Mouse (Mus musculus) gonadal fat pad, adult 2 months (tissue): ENCODE results near the gene Cacng4. TPM values are rescaled to one million over a fixed set of nuclear protein-coding genes. Genes with fewer than 3 reads are reported as not detected.

Experiments used
- DNase-seq: peaks from one replicate; pipeline ENCODE4 v3.0.0-alpha.2; 2012; ENCODE audit warnings: low read depth
- polyA plus RNA-seq: library from polyadenylated mRNA; depleted of rRNA; stranded (reverse); fragments of >200 nt; gene quantifications from 2 replicates; pipeline ENCODE4 v1.2.3, GENCODE M21; 2012; rRNA removed

Gene Cacng4
- polyA plus RNA-seq, 1 experiment, result 1.3 TPM

- DNase-seq, result no peak
Observed at GRCm38 (mm10) chr11:107720264-107721021, 73.9 kb downstream of the Cacng4 start.

- DNase-seq, result no peak
Observed at GRCm38 (mm10) chr11:107716332-107716938, 77.9 kb downstream of the Cacng4 start, which contains the start of gene Cacng1. Gene Cacng1, minus strand, starts transcription at chr11:107716522.

DNA sequence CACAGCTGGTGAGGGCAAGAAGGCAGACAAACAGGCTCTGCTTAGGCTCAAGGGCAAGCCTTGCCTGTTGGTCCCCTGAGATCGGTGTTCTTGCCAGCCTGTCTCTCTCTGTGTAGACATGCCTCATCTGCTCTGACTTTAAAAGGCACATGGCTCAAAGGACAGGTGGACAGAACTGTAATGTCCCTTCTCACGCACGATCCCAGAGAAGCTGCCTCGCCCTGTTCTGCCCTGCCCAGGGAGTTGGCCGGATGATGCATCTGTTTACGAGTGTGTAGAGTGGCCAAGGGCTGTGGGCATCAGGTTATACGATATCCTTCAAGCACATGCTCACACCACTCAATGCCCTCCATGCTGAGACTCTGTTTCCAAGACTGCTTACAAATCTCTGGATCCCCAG lies 80.0 kb downstream of the Cacng4 start:
- peak; percentile 50 for DNase-seq

GRCm38 (mm10) chr11:107710379-107710778 lies 84.0 kb downstream of the Cacng4 start:
- no peak for DNase-seq

DNA sequence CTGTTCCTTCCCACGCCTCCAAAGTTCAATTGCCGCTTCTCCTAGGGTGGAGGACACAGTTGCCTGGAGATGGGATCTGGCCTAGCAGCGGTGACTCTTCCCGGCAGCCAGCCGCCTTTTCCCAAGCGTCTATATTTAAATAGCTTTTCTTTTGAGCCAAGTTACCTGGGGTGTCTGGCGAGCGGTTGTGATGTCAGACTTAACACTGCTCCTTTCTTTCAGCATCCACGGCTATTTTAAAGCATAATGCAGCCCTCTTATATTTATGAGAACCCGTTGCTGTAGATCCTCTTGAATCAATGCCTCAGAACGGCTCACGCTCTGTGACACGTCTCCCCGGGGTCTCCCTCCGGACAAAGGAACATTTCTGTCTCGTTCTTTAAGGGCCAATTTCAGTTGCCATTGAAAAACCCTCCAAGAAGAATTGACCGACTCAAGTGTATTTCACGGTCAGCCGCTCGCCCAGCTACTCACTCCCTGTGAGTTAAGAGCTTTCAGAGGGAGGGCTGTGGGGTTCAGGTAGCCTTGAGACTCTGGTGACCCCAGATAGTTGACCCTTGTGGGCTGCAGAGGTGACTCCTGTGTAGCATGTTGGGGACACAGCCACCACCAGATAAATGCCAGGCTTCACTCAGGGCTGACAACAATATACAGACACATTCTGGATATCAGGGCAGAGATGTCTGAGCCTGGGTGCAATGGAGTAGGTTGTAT lies 86.3 kb downstream of the Cacng4 start:
- DNase-seq, result no peak

DNA sequence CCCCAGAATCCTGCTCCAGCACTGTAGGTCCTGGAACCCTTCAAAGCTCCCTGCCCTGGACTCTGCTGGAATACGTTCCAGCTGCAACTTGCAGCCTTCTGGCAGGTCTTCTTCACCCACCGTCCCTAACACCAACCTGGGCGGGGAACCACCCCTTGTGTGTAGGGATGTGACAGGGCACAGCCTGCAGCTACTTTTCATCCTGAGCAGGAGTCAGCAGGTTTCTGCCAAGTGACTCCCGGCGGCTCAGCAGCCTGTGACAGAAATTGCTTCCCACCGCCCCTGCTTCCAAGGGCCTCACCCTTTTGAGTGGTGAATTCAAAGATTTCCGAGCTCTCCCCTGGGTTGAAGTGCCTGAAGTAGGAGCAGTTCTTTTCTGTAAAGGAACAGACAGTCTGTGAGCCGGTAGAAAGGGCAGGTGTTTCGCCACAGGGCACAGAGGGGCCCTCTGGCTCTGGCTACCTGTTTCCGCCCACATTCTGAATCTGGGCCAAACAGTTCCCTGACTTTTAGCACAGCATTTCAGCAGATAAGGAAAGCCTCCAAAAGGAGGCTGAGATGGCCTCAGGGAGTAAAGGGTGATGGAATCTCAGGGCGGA lies 88.8 kb downstream of the Cacng4 start:
- DNase-seq, result no peak

DNA sequence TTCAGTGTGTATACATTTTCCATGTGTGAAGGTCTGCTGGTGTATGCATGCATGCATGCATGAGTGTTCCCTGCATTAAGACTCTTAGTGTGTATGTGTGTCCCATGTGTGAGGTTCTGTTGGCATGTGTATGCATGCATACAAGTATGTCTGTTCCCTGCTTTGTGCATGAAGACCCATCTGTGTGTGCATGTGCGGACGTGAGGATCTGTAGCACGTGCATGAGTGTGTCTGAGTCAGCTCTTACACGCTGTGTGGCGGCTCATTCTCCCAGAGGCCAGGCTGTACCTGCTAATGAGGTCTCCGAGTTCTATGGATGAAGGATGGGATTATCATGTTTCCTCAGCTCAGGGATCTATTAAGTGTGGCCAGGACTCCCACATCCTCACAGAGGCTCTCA lies 89.3 kb downstream of the Cacng4 start:
- no peak for DNase-seq

DNA sequence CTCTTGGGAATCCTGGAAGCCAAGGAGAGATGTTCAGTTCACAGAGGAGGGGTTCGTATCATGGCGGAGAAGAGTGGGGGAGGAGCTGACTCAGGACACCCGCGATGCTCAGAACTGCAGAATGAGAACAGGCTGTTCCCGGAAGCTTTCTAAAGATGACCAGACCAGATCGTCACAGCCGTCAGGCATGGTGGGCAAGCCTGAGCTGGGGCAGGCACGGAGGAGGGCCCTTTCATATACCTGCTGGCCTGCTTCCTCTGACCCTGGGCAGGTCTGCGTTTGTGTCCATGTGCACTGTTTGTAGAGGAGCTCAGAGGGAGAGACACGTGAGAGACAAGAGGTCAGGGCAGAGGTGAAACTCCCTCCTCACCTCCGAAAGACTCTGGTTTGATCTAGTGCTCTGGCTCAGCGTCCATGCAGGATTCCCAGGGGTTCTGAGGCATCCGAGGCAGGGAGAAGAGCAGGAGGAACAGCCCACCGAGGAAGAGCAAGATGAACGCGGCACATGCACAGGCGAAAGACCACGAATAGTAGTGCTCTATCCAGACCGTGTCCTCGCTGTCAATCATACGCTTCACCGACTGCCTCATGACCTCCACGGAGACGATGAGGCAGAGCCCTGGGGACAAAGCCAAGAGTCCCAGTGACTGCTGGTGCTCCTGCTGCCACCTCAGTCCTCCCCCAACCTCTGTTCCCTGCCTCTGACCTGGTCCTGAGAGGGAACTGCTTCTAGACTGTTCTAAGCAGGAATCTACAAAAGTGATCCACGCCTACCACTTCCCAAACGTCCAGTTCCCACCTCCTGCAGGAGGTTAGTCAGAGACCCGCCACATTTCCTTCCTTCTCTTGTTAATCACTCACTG lies 90.9 kb downstream of the Cacng4 start:
- no peak for DNase-seq

GRCm38 (mm10) chr11:107699967-107700366 lies 94.4 kb downstream of the Cacng4 start:
- no peak for DNase-seq

DNA sequence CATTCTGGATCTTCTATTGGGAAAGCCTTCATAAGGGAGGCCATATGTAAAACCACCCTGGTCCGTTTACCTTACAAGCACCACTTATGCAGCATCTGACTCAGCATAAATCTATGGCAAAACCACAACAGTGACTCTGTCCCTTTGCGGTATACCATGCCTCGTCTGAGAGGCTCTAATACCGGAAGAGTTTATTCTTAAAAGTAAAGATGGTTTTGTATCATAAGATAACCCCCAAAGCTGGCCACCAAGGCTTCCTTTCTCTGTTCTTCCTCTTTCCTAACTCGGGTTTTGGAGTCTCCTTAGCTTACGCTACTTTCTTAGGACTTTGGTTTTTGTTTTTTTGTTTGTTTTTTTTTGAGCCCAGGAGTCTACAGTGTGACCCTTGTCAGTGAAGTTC lies 101.0 kb downstream of the Cacng4 start:
- no peak for DNase-seq

GRCm38 (mm10) chr11:107691569-107691968 lies 102.8 kb downstream of the Cacng4 start:
- DNase-seq, result no peak

GRCm38 (mm10) chr11:107688480-107688879 lies 105.9 kb downstream of the Cacng4 start:
- no peak for DNase-seq

- DNase-seq, result no peak
Observed at GRCm38 (mm10) chr11:107686290-107686689, 108.1 kb downstream of the Cacng4 start.

DNA sequence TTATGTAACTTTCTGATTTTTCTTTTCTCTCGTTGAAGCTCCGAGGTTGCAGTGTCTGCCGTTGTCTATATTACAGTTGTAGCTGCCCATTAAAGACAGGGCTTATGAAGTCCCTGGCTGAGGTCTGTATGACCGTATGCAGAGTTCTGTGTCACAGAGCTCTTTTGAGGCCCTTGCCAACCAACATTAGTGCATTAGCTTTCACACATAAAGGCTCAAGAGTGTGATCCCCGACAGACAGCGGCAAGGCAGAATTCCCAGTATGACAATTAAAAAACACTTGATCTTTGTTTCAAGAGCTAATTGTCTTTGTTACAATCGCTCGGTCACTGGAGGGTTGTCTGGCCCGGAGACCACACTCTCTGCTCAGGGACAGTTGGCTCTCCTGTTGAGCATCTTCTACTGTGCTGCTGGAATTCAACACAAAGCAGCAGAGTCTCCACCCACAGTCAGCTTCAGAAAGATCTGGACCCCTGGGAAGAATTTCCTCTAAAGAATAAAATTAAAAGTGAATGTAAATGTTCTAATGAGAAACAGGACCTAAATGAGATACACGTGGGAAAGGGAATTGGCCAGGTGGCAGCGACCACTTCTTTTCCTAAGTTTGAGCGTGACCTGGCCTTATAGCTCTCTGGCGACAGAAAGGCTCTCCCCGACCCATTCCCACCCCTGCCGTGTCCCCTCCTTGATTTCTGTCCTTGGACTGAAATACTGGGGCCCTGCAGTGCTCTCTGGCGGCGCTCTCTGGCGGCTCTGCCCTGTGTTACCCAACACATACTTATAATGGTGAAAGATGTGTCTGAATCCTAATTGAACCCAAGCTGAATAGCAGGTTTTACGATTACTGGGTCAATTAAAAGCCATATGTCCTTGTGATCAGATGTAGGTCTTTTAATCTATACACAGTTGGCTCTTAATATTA lies 110.6 kb downstream of the Cacng4 start:
- no peak for DNase-seq

DNA sequence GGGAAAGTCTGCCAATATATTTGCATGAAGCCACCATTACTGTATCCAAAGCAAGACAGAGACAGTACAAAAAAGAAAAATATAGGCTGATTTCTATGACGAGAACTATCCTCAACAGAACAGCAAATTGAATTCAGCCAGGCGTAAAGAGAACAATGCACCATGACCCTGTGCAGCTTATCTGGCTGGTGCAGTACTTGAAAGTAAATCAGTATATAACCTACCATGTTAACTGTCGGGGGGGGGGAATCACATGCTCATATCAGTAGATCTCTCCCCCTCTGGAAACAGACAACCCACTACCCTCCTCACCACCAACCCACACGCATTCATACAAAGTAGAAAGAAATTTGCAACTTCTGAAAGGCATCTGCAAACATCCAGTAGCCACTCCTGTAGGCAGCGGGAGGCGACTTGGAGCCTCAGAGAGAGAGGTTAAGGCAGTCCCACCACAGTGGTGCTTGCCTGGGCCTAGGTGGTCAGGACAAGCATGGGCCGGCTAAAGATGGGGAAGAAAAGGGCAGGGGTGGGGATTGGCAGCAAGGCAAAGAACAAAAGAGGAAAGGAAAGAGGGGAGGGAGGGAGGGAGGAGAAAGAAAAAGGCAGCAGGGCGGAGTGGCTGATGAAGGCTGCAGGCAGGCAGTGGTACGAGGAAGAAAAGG lies 111.5 kb downstream of the Cacng4 start:
- no peak for DNase-seq

Other genes starting within 250 kb of the Cacng4 start
- gene Helz, start 246.6 kb downstream of the Cacng4 start, polyA plus RNA-seq, result 8.9 and 14.2 TPM in 2 replicates
- gene Cacng1, start 78.0 kb downstream of the Cacng4 start, polyA plus RNA-seq, result 1.3 and 1.5 TPM in 2 replicates
- 0.03 and 0.04 TPM in 2 replicates for gene Cacng5, start 120.5 kb upstream of the Cacng4 start, polyA plus RNA-seq